Mouse (Mus musculus): ENCODE measurements around the gene Sbds. TPM values are rescaled to one million over a fixed set of nuclear protein-coding genes. Genes with fewer than 3 reads are reported as not detected.

Gene Sbds
- polyA plus RNA-seq, 1 experiment from 2014 or later, result 44.1 TPM

GRCm38 (mm10) chr5:130241426-130241825 is 13.9 kb downstream of the Sbds start:
- ATAC-seq (ENCODE audit: low FRiP score, low TSS enrichment), result no peak
- DNase-seq, result no peak
- H3K9ac ChIP-seq (replicated peaks; ENCODE audit: low read length), result no peak overlapping the region
- no peak overlapping the region for H3K4me3 ChIP-seq (replicated peaks; ENCODE audit: low read depth, low read length)
- no peaks in the 10 kb centered on the region for H3K27me3 ChIP-seq (ENCODE audit: control insufficient read depth, insufficient read depth, low read length)
- H3K27ac ChIP-seq (replicated peaks; ENCODE audit: low read depth, low read length), result no peak overlapping the region
- H3K4me2 ChIP-seq (ENCODE audit: low read length), result no peak overlapping the region
- WGBS, result 94% methylated on average over 12 of the region's 12 CpGs
- no peaks in the 10 kb centered on the region for H3K9me3 ChIP-seq (ENCODE audit: control insufficient read depth, low read length)
- no peaks in the 10 kb centered on the region for H3K4me1 ChIP-seq (ENCODE audit: control insufficient read depth, insufficient read depth, low read length)
- peaks cover 93% of the 10 kb centered on the region for H3K36me3 ChIP-seq (ENCODE audit: control insufficient read depth, insufficient read depth, low read length)

GRCm38 (mm10) chr5:130239856-130240255 is 15.5 kb downstream of the Sbds start:
- H3K9ac ChIP-seq (replicated peaks; ENCODE audit: low read length), result no peak overlapping the region
- no peak overlapping the region for H3K27ac ChIP-seq (replicated peaks; ENCODE audit: low read depth, low read length)
- peaks cover 92% of the 10 kb centered on the region for H3K36me3 ChIP-seq (ENCODE audit: control insufficient read depth, insufficient read depth, low read length)

GRCm38 (mm10) chr5:130239236-130239635 is 16.1 kb downstream of the Sbds start:
- DNase-seq (no peak), ATAC-seq (ENCODE audit: low FRiP score, low TSS enrichment) (no peak)
- Histone ChIP-seq H3K4me3 (replicated peaks; ENCODE audit: low read depth, low read length) (no peak overlapping the region), H3K27ac (replicated peaks; ENCODE audit: low read depth, low read length) (no peak overlapping the region), H3K4me1 (ENCODE audit: control insufficient read depth, insufficient read depth, low read length) (no peaks in the 10 kb centered on the region), H3K4me2 (ENCODE audit: low read length) (no peak overlapping the region), H3K36me3 (ENCODE audit: control insufficient read depth, insufficient read depth, low read length) (peaks cover 92% of the 10 kb centered on the region), H3K9ac (replicated peaks; ENCODE audit: low read length) (no peak overlapping the region), H3K27me3 (ENCODE audit: control insufficient read depth, insufficient read depth, low read length) (no peaks in the 10 kb centered on the region), H3K9me3 (ENCODE audit: control insufficient read depth, low read length) (no peaks in the 10 kb centered on the region)
- 93% methylated on average over 7 of the region's 7 CpGs for WGBS

More at GRCm38 (mm10) chr5:130239856-130240255, 15.5 kb downstream of the Sbds start:
- H3K27me3 ChIP-seq (ENCODE audit: control insufficient read depth, insufficient read depth, low read length), result no peaks in the 10 kb centered on the region
- ATAC-seq (ENCODE audit: low FRiP score, low TSS enrichment), result no peak
- no peaks in the 10 kb centered on the region for H3K9me3 ChIP-seq (ENCODE audit: control insufficient read depth, low read length)
- no peak overlapping the region for H3K4me2 ChIP-seq (ENCODE audit: low read length)
- DNase-seq, result no peak
- 100% methylated on average over 2 of the region's 2 CpGs for WGBS
- H3K4me1 ChIP-seq (ENCODE audit: control insufficient read depth, insufficient read depth, low read length), result no peaks in the 10 kb centered on the region
- H3K4me3 ChIP-seq (replicated peaks; ENCODE audit: low read depth, low read length), result no peak overlapping the region

DNA sequence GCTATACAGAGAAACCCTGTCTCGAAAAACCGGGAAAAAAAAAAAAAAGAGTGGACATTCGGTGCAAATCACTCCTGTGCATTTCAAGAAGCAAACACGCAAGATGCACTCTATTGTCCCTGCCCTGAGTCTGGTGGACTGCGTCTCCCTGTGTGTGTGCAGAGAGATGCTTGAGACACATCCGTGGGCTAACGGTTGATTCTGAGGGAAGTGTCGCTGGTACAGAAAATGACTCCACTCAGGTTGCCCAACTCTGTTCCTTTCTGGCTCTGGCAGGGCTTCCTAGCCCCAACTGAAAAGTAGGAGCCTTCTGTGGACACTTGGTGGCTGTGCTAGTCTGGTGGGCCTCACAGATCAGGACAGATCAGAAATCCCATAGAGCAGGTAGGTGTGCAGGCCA is 19.0 kb downstream of the Sbds start:
- H3K27me3 ChIP-seq (ENCODE audit: control insufficient read depth, insufficient read depth, low read length), result no peaks in the 10 kb centered on the region
- H3K36me3 ChIP-seq (ENCODE audit: control insufficient read depth, insufficient read depth, low read length), result peaks cover 95% of the 10 kb centered on the region
- no peak overlapping the region for H3K4me2 ChIP-seq (ENCODE audit: low read length)
- no peaks in the 10 kb centered on the region for H3K4me1 ChIP-seq (ENCODE audit: control insufficient read depth, insufficient read depth, low read length)
- ATAC-seq (ENCODE audit: low FRiP score, low TSS enrichment), result no peak
- WGBS, result 97% methylated on average over 8 of the region's 8 CpGs
- H3K4me3 ChIP-seq (replicated peaks; ENCODE audit: low read depth, low read length), result no peak overlapping the region
- H3K27ac ChIP-seq (replicated peaks; ENCODE audit: low read depth, low read length), result no peak overlapping the region
- no peak overlapping the region for H3K9ac ChIP-seq (replicated peaks; ENCODE audit: low read length)
- H3K9me3 ChIP-seq (ENCODE audit: control insufficient read depth, low read length), result no peaks in the 10 kb centered on the region
- DNase-seq, result no peak

- ATAC-seq (ENCODE audit: low FRiP score, low TSS enrichment) (no peak), DNase-seq (no peak)
- no peak overlapping the region for H3K4me2 ChIP-seq (ENCODE audit: low read length)
- H3K4me3 ChIP-seq (replicated peaks; ENCODE audit: low read depth, low read length), result no peak overlapping the region
- H3K9ac ChIP-seq (replicated peaks; ENCODE audit: low read length), result no peak overlapping the region
- no peaks in the 10 kb centered on the region for H3K27me3 ChIP-seq (ENCODE audit: control insufficient read depth, insufficient read depth, low read length)
- no peak overlapping the region for H3K27ac ChIP-seq (replicated peaks; ENCODE audit: low read depth, low read length)
- H3K9me3 ChIP-seq (ENCODE audit: control insufficient read depth, low read length), result no peaks in the 10 kb centered on the region
- peaks cover 8% of the 10 kb centered on the region; the same call in 1 of the 2 replicates for H3K4me1 ChIP-seq (ENCODE audit: control insufficient read depth, insufficient read depth, low read length)
- WGBS, result 90% methylated on average over 4 of the region's 4 CpGs
- peaks cover 34% of the 10 kb centered on the region for H3K36me3 ChIP-seq (ENCODE audit: control insufficient read depth, insufficient read depth, low read length)
These were observed 27.2 kb downstream of the Sbds start for GRCm38 (mm10) chr5:130228120-130228519.

DNA sequence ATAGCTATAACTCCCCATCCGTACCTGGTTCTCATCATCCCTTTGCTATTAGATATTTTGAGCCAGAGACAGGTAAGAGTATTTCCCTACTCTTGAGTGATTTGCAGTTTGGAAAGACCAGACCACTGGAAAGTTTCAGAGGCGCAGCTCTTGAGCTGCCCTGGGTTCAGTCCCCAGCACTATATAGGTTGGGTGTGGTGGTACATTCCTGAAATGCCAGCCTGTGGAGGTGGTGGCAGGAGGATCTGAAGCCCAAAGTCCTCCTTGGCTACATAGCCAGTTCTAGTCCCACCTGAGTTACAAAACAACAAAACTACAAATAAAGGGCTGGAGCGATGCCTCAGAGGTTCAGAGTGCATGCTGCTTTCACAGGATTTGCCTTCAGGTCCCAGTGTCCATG is 28.5 kb downstream of the Sbds start:
- Histone ChIP-seq H3K36me3 (ENCODE audit: control insufficient read depth, insufficient read depth, low read length) (peaks cover 21% of the 10 kb centered on the region), H3K4me1 (ENCODE audit: control insufficient read depth, insufficient read depth, low read length) (peaks cover 11% of the 10 kb centered on the region; the same call in 1 of the 2 replicates), H3K9ac (replicated peaks; ENCODE audit: low read length) (no peak overlapping the region), H3K27me3 (ENCODE audit: control insufficient read depth, insufficient read depth, low read length) (no peaks in the 10 kb centered on the region), H3K4me2 (ENCODE audit: low read length) (no peak overlapping the region), H3K27ac (replicated peaks; ENCODE audit: low read depth, low read length) (no peak overlapping the region), H3K9me3 (ENCODE audit: control insufficient read depth, low read length) (no peaks in the 10 kb centered on the region), H3K4me3 (replicated peaks; ENCODE audit: low read depth, low read length) (no peak overlapping the region)
- 94% methylated on average over 3 of the region's 3 CpGs for WGBS
- no peak for ATAC-seq (ENCODE audit: low FRiP score, low TSS enrichment)
- no peak for DNase-seq

DNA sequence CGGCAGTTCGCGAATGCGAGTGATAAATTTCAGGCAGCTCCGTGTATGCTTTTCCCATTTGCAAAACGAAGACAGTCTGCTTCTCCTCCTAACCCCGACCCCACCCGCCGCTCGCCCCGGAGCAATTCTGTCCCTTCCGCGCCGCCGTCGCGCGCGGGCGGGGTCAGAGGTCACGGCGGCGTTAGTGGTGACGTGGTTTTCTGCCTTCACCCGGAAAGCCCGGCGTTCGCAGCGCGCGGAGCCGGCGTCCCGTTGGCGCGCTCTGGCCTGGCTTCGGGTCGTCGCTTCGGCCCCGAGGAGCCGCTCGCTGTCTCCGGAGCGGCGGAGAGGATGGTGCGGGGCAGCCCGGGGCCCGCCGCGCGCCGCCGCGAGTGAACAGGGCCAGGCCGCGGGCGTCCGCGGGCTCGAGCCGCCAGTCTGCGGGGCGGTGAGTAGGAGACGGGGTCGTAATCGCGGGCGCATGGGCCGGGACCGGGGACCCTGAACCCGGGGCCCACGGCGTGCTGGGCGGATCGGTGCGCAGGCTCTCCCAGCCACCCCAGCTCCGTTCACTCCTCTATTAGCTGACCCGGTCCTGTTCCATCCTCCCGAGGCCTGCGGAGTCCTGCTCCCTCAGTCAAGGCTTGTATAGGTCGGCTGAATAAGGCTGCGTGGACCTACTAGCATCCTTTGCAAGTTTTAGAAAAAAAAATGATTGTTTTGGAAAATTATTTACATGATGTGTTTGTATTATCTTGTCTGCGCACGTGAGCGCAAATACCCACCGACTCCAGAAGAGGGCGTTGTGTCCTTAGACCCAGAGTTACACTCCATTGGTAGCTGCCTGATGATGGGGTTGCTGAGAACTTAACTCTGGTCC is 33.0 kb downstream of the Sbds start:
- Histone ChIP-seq H3K9ac (replicated peaks; ENCODE audit: low read length) (peak overlapping the region; percentile 94), H3K27ac (replicated peaks; ENCODE audit: low read depth, low read length) (peak overlapping the region; percentile 78), H3K36me3 (ENCODE audit: control insufficient read depth, insufficient read depth, low read length) (no peaks in the 10 kb centered on the region), H3K27me3 (ENCODE audit: control insufficient read depth, insufficient read depth, low read length) (no peaks in the 10 kb centered on the region), H3K4me2 (ENCODE audit: low read length) (peak overlapping the region; percentile 73), H3K4me1 (ENCODE audit: control insufficient read depth, insufficient read depth, low read length) (peaks cover 11% of the 10 kb centered on the region; the same call in 1 of the 2 replicates), H3K9me3 (ENCODE audit: control insufficient read depth, low read length) (no peaks in the 10 kb centered on the region), H3K4me3 (replicated peaks; ENCODE audit: low read depth, low read length) (peak overlapping the region; percentile 99)
- DNase-seq (peak; percentile 95), ATAC-seq (ENCODE audit: low FRiP score, low TSS enrichment) (peak; percentile 92)
- WGBS, result under 1% methylated on average over 88 of the region's 88 CpGs

DNA sequence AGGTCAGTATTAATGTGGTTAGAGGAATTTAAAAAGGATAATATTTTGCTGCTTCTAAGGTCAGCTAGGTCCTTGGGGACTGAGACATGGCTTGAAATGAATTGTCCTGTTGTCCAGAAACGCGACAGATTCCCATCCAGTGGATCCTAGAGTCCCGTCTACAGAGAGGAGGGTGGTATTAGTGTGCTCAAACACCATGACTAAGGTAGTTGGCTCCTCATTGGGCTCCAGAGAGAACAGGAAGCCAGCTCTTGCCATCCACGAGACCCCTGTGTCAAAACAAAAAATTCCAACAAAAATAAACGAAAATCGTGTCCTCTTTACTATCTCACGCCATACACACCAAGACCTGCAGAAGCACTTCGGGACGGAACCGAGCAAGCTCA is 33.6 kb downstream of the Sbds start:
- DNase-seq (no peak), ATAC-seq (ENCODE audit: low FRiP score, low TSS enrichment) (peak; percentile 61; the same call in 1 of the 2 replicates)
- H3K9me3 ChIP-seq (ENCODE audit: control insufficient read depth, low read length), result no peaks in the 10 kb centered on the region
- H3K36me3 ChIP-seq (ENCODE audit: control insufficient read depth, insufficient read depth, low read length), result no peaks in the 10 kb centered on the region
- H3K4me2 ChIP-seq (ENCODE audit: low read length), result peak overlapping the region; percentile 73
- H3K4me1 ChIP-seq (ENCODE audit: control insufficient read depth, insufficient read depth, low read length), result peaks cover 11% of the 10 kb centered on the region; the same call in 1 of the 2 replicates
- H3K27me3 ChIP-seq (ENCODE audit: control insufficient read depth, insufficient read depth, low read length), result no peaks in the 10 kb centered on the region
- under 1% methylated on average over 10 of the region's 10 CpGs for WGBS
- peak overlapping the region; percentile 78 for H3K27ac ChIP-seq (replicated peaks; ENCODE audit: low read depth, low read length)
- H3K4me3 ChIP-seq (replicated peaks; ENCODE audit: low read depth, low read length), result peak overlapping the region; percentile 99
- peak overlapping the region; percentile 94 for H3K9ac ChIP-seq (replicated peaks; ENCODE audit: low read length)

GRCm38 (mm10) chr5:130221316-130221715 is 34.0 kb downstream of the Sbds start:
- peak overlapping the region; percentile 73 for H3K4me2 ChIP-seq (ENCODE audit: low read length)
- H3K9me3 ChIP-seq (ENCODE audit: control insufficient read depth, low read length), result no peaks in the 10 kb centered on the region
- peak overlapping the region; percentile 94 for H3K9ac ChIP-seq (replicated peaks; ENCODE audit: low read length)
- H3K36me3 ChIP-seq (ENCODE audit: control insufficient read depth, insufficient read depth, low read length), result no peaks in the 10 kb centered on the region
- ATAC-seq (ENCODE audit: low FRiP score, low TSS enrichment), result no peak
- H3K27me3 ChIP-seq (ENCODE audit: control insufficient read depth, insufficient read depth, low read length), result no peaks in the 10 kb centered on the region
- H3K4me3 ChIP-seq (replicated peaks; ENCODE audit: low read depth, low read length), result peak overlapping the region; percentile 99
- no peak for DNase-seq
- H3K27ac ChIP-seq (replicated peaks; ENCODE audit: low read depth, low read length), result peak overlapping the region; percentile 78
- WGBS, result 56% methylated on average over 2 of the region's 2 CpGs
- peaks cover 11% of the 10 kb centered on the region; the same call in 1 of the 2 replicates for H3K4me1 ChIP-seq (ENCODE audit: control insufficient read depth, insufficient read depth, low read length)
